Comparison of ENCODE assay signal across 8 mouse cellular contexts in the genomic region with DNA sequence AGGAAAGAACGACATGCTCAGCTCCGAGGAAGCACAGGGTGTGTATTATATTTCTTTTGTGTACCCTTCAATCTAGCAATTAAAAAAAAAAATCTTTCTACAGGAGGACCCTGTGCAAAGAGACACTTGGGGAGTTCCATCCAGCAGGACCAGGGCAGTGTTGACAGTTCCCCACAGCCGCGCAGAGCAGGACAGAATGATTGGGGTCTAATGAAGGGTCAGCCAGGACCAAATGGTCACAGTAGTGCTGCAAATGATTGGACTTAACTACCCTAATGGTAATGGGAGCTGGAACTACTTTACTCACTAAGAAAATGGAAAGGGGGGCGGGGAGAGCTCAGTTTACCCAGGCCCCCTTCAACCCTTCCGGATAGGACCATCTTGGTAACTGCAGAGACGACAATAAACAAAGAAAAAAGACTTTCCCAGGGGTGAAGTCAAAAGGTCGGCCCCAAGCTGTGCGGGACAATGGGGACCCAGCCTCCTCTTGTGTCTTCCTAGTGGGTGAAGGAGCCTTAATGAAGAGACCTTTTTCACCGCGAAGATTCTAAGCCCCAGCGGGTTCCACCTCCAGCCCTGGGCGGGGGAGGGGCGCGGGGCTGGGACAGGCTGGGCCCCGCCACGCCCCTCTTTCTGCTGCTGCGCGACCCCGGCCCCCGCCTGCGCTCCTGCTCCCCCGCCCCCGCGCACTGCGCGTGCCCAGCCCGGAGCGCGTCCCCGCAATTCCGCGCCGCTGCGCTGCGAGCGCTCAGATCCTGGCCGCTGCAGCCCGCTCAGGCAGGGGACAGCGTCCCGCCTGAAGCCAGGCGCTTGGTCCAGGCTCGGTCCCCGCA. TPM values are rescaled to one million over a fixed set of nuclear protein-coding genes. Genes with fewer than 3 reads are reported as not detected.
DNase-seq lines count a peak whose midpoint lies in the region; ATAC-seq and TF ChIP-seq lines count a peak whose summit lies in the region.

A gene (plus strand): TSS at position 722 of the 833 bp plus-strand sequence.

- peak within 1 kb of the TSS; percentile 62 for H3K9ac ChIP-seq in lung, embryonic 16.5 days (ENCODE audit: low read length)

- H3K9me3 ChIP-seq in lung, embryonic 16.5 days (ENCODE audit: control insufficient read depth, low read length), result no peaks in the 10 kb centered on the region

- no peaks in the 10 kb centered on the region for H3K27me3 ChIP-seq in thymus, adult 2 months (ENCODE audit: control insufficient read depth, insufficient read depth, low read length)
- peaks cover 11% of the 10 kb centered on the region for H3K27me3 ChIP-seq in lung, embryonic 16.5 days (ENCODE audit: control insufficient read depth, insufficient read depth, low read depth, low read length)

- H3K4me3 ChIP-seq in thymus, adult 2 months (ENCODE audit: control insufficient read depth, insufficient read depth, low read length), result 0 out of 2 replicates have a peak within 1 kb of the TSS, but pooled peaks have one; percentile 9
- peak within 1 kb of the TSS; percentile 61 for H3K4me3 ChIP-seq in lung, embryonic 16.5 days (ENCODE audit: low read length)

- WGBS in thymus, adult 2 months, result 6% methylated on average over 44 of the region's 44 CpGs
- 1% methylated on average over 38 of the region's 44 CpGs for WGBS in lung, embryonic 16.5 days

- peak within 1 kb of the TSS; percentile 97 for H3K4me2 ChIP-seq in lung, embryonic 16.5 days (ENCODE audit: low read depth, low read length)

- H3K27ac ChIP-seq in thymus, adult 2 months (ENCODE audit: control insufficient read depth, insufficient read depth, low read length), result no peak within 1 kb of the TSS
- H3K27ac ChIP-seq in lung, embryonic 16.5 days (ENCODE audit: low read length), result no peak within 1 kb of the TSS

- no peak for DNase-seq in thymus, adult 2 months
- DNase-seq in thymus, adult 18-20 months, result no peak
- DNase-seq in cerebellum, postnatal 14 days, result peak; percentile 77 to 80
- peak; percentile 29 to 43 for DNase-seq in frontal cortex, postnatal 25 days (ENCODE audit: low spot score in 2 of 2)
- DNase-seq in layer of hippocampus, adult 8-10 months (ENCODE audit: low spot score in 2 of 2), result peak; percentile 27 to 60
- DNase-seq in right cerebral cortex, adult 2 months (ENCODE audit: low spot score in 2 of 2), result peak; percentile 49 to 64
- no peak for DNase-seq in B cell, adult 2 months

- no peak for TF ChIP-seq POLR2A in thymus, adult 2 months (IDR thresholded peaks at IDR 0.05; ENCODE audit: control insufficient read depth, extremely low read depth, insufficient read depth, low read length, poor library complexity)

- no peak for TF ChIP-seq CTCF in thymus, adult 2 months (IDR thresholded peaks at IDR 0.05; ENCODE audit: borderline replicate concordance, control insufficient read depth, extremely low read depth, insufficient read depth, low read length, poor library complexity)

- no peaks in the 10 kb centered on the region for H3K36me3 ChIP-seq in thymus, adult 2 months (ENCODE audit: control insufficient read depth, insufficient read depth, low read length)
- no peaks in the 10 kb centered on the region for H3K36me3 ChIP-seq in lung, embryonic 16.5 days (ENCODE audit: control insufficient read depth, insufficient read depth, low read length)

- H3K4me1 ChIP-seq in thymus, adult 2 months (replicated peaks; ENCODE audit: control insufficient read depth, insufficient read depth, low read length), result no peaks in the 10 kb centered on the region
- peaks cover 3% of the 10 kb centered on the region; the same call in 1 of the 2 replicates for H3K4me1 ChIP-seq in lung, embryonic 16.5 days (replicated peaks; ENCODE audit: control insufficient read depth, insufficient read depth, low read length)

- ATAC-seq in lung, embryonic 16.5 days (ENCODE audit: low read depth), result peak; percentile 92

RNA-seq across cellular contexts. Expression of the gene that starts here (rescaled TPM):
- 1.8 and 2.8 TPM in 2 replicates for polyA plus RNA-seq in thymus, adult 2 months (2012; rRNA removed)
- total RNA-seq in layer of hippocampus, adult 8-10 months (2022), result 100 to 1,000 TPM; 135 to 148 (median 144) TPM
- polyA plus RNA-seq in lung, embryonic 16.5 days (2015; fragmentation: Nextera tagmentation; extraction: Ambion mirVana), result 2.7 and 3.2 TPM in 2 replicates

Comparison
In these comparisons a context has a peak if more than half of its experiments do, and no peak if none do; other contexts are left out.
1. DNase-seq: peak in cerebellum, postnatal 14 days (2 of 2), frontal cortex, postnatal 25 days (2 of 2), layer of hippocampus, adult 8-10 months (2 of 2) and right cerebral cortex, adult 2 months (2 of 2); none in thymus, adult 2 months (single experiment), thymus, adult 18-20 months (0 of 2) and B cell, adult 2 months (0 of 2).